In the genomic region with DNA sequence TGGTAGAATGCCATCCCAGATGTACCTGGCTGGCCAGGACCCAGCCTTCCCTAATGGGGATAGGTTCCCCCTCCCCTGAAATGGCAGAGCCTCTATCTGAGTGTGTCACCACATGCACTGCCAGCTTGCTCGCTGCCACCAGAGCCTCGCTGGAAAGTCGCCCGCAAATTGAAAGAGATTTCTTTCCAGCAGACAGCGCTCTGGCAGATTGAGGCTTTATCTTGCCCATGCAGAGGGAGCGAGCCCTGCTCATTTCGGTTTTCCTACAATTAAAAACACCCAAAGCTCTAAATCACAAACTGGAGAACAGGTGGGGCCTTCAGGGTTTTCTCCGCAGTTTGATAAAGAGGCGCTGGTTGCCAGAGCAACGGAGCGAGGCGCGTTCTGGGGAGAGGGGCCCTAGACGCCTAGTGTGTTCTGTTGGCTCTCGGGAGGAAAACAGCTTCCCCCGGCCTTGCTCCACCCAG, we compare ENCODE assay signal across 10 mouse cellular contexts. TPM values are rescaled to one million over a fixed set of nuclear protein-coding genes. Genes with fewer than 3 reads are reported as not detected.
DNase-seq lines count a peak whose midpoint lies in the region; ATAC-seq lines count a peak whose summit lies in the region.
"Had no signal": no experiment of that assay in that cellular context is flagged by ENCODE, and none has a peak within 500 bp of the region (broad histone marks: within the 10 kb centered on the region; RNA-seq: fewer than 3 reads in every experiment).

No protein-coding gene starts in this region.

- H3K9ac ChIP-seq in kidney, embryonic 14.5 days (ENCODE audit: low read depth, low read length): 0 out of 2 replicates have a peak overlapping the region, but pooled peaks have one; percentile 4
- H3K9ac ChIP-seq in midbrain, embryonic 15.5 days: no peak overlapping the region

- H3K27me3 ChIP-seq in kidney, embryonic 14.5 days (ENCODE audit: control insufficient read depth, insufficient read depth, low read length): no peaks in the 10 kb centered on the region
- no peaks in the 10 kb centered on the region for H3K27me3 ChIP-seq in midbrain, embryonic 15.5 days (replicated peaks)
- H3K27me3 ChIP-seq: Patski had no signal

- H3K4me2 ChIP-seq in kidney, embryonic 14.5 days (replicated peaks; ENCODE audit: low read depth, low read length): no peak overlapping the region
- H3K4me2 ChIP-seq in midbrain, embryonic 15.5 days: peak overlapping the region; percentile 9

- peaks cover 6% of the 10 kb centered on the region; the same call in 1 of the 2 replicates for H3K9me3 ChIP-seq in kidney, embryonic 14.5 days (ENCODE audit: control insufficient read depth, low read length)
- H3K9me3 ChIP-seq in midbrain, embryonic 15.5 days: no peaks in the 10 kb centered on the region

- intact Hi-C loops in heart, postnatal 10 days (cut with DNase I): no loop called here

- H3K36me3 ChIP-seq in kidney, embryonic 14.5 days (ENCODE audit: control insufficient read depth, insufficient read depth, low read length): no peaks in the 10 kb centered on the region
- H3K36me3 ChIP-seq in midbrain, embryonic 15.5 days (replicated peaks): no peaks in the 10 kb centered on the region

- WGBS in kidney, embryonic 14.5 days: 52% methylated on average over 16 of the region's 16 CpGs
- 29% methylated on average over 16 of the region's 16 CpGs for WGBS in midbrain, embryonic 15.5 days

- no peak overlapping the region for H3K4me3 ChIP-seq in kidney, embryonic 14.5 days (ENCODE audit: low read length)
- no peak overlapping the region for H3K4me3 ChIP-seq in midbrain, embryonic 15.5 days
- H3K4me3 ChIP-seq: megakaryocyte, embryonic 14.5 days had no signal

- DNase-seq in kidney, postnatal 10 days: no peak
- peak; percentile 66 for DNase-seq in cerebellum, adult 9-10 months
- peak; percentile 64 to 73 for DNase-seq in heart, postnatal 10 days
- no peak for DNase-seq in urinary bladder, postnatal 4 days (ENCODE audit: low spot score in 2 of 2)
- DNase-seq in c-Kit-positive CD71-positive TER-119-positive erythroid progenitor cells, embryonic 14.5 days (ENCODE audit: low spot score): no peak
- no peak for DNase-seq in thymus, postnatal 14 days

- no peak for ATAC-seq in kidney, embryonic 14.5 days (ENCODE audit: low FRiP score, low TSS enrichment)
- ATAC-seq in midbrain, embryonic 15.5 days (replicated peaks): peak; percentile 71
- ATAC-seq: Patski had no signal

- H3K4me1 ChIP-seq in kidney, embryonic 14.5 days (ENCODE audit: control insufficient read depth, insufficient read depth, low read length): no peaks in the 10 kb centered on the region
- peaks cover 11% of the 10 kb centered on the region for H3K4me1 ChIP-seq in midbrain, embryonic 15.5 days

- no peak overlapping the region for H3K27ac ChIP-seq in kidney, embryonic 14.5 days (ENCODE audit: low read depth, low read length)
- peak overlapping the region; percentile 76 for H3K27ac ChIP-seq in midbrain, embryonic 15.5 days

RNA-seq across cellular contexts. Expression of a gene that starts 37.4 kb away (rescaled TPM):
- 11.7 and 14.6 TPM in 2 replicates for polyA plus RNA-seq in kidney, embryonic 14.5 days (2014; fragmentation: Nextera tagmentation; extraction: Ambion mirVana)
- total RNA-seq in heart, postnatal 10 days (2021): 1 to 10 TPM; 8.8 to 9.2 TPM
- 41.6 and 43.0 TPM in 2 replicates for polyA plus RNA-seq in midbrain, embryonic 15.5 days (2015; fragmentation: Nextera tagmentation; extraction: Ambion mirVana)

RNA-seq across cellular contexts. Expression of a gene that starts 40.3 kb away (rescaled TPM):
- polyA plus RNA-seq in kidney, embryonic 14.5 days (2014; fragmentation: Nextera tagmentation; extraction: Ambion mirVana): 32.7 and 41.1 TPM in 2 replicates
- 10 to 100 TPM; 80.1 to 91.3 TPM for total RNA-seq in heart, postnatal 10 days (2021)
- polyA plus RNA-seq in midbrain, embryonic 15.5 days (2015; fragmentation: Nextera tagmentation; extraction: Ambion mirVana): 36.3 and 38.6 TPM in 2 replicates

RNA-seq across cellular contexts. Expression of a gene that starts 48.8 kb away (rescaled TPM):
- 14,375 and 16,963 TPM in 2 replicates for polyA plus RNA-seq in kidney, embryonic 14.5 days (2014; fragmentation: Nextera tagmentation; extraction: Ambion mirVana)
- 1,000 to 10,000 TPM; 1,831 to 2,004 TPM for total RNA-seq in heart, postnatal 10 days (2021)
- polyA plus RNA-seq in midbrain, embryonic 15.5 days (2015; fragmentation: Nextera tagmentation; extraction: Ambion mirVana): 13,428 and 14,272 TPM in 2 replicates

Comparison
In these comparisons a context has a peak if more than half of its experiments do, and no peak if none do; other contexts are left out.
1. DNase-seq: peak in cerebellum, adult 9-10 months (single experiment) and heart, postnatal 10 days (2 of 2); none in kidney, postnatal 10 days (single experiment), urinary bladder, postnatal 4 days (0 of 2), c-Kit-positive CD71-positive TER-119-positive erythroid progenitor cells, embryonic 14.5 days (single experiment) and thymus, postnatal 14 days (single experiment).